Mouse (Mus musculus) spleen, adult 18-20 months (tissue): ENCODE data around the gene Lamp2.
"Not testable (repeated sequence)": the region's sequence is repeated elsewhere in the genome, so short reads cannot be mapped to it uniquely, and the experiment has no call there.

Experiments
- DNase-seq, 2 experiments: peaks; one replicate each; pipeline ENCODE4 v3.0.0; 2022; ENCODE audit warnings: mixed read lengths in 2 of 2

Lamp2 gene

DNA sequence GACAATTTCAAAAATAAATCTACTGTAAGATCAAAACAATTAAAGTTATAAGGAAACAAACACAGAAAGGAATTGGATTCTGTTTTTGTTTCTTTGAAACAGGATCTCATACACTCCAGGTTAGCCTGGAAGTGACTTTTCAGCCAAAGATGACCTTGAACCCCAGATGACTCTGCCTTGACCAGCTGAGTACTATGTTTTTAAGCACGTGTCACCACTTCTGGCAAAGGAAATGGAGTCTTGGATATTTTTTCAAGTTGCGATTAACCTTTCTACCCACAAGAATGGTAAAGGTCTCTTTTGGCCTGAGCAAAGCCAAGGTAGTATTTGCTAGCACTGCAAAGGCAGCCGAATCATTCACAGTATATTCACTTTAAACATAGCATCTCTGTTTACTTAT lies 33.2 kb downstream of the Lamp2 start:
- no peak for DNase-seq

DNA sequence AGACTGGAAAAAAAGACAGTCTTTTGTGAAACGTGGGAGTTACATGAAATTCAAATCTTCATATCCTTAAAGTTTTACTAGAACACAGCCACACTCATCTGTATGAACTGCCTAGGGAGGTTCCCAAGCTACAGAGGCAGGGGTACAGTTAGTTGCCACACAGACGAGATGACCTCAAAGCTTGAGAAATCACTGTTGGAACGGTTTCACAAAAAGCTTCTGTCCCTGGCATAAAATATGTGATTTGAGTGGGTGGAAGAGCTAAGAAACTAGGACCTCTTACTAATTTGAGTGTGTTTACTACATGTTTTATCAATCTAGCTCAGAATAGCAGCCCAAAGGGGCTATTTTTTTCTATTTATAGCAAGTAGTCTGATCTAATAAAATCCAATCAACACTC lies 33.9 kb downstream of the Lamp2 start:
- DNase-seq: no peak

GRCm38 (mm10) chrX:38403879-38404278 lies 52.4 kb downstream of the Lamp2 start:
- no peak for DNase-seq

GRCm38 (mm10) chrX:38402981-38403380 lies 53.3 kb downstream of the Lamp2 start:
- no peak for DNase-seq

GRCm38 (mm10) chrX:38402004-38402403 lies 54.2 kb downstream of the Lamp2 start:
- no peak for DNase-seq

DNA sequence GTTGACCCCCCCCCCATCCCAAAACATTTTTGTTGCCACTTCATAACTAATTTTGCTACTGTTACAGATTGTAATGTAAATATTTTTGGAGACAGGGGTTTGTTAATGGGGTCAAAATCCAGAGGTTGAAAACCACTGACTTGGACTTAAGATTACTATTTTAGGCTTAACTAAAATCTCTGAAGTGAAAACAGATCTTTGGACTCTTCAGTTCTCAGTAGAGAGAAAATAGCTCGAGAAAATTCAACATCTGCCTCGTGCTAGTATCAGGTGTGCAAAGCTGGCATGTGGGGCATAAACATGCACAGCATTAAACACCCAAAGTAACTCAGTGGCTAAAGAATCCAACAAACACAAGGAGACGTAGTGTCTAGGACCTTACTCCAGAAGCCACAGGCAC lies 55.6 kb downstream of the Lamp2 start:
- no peak for DNase-seq

DNA sequence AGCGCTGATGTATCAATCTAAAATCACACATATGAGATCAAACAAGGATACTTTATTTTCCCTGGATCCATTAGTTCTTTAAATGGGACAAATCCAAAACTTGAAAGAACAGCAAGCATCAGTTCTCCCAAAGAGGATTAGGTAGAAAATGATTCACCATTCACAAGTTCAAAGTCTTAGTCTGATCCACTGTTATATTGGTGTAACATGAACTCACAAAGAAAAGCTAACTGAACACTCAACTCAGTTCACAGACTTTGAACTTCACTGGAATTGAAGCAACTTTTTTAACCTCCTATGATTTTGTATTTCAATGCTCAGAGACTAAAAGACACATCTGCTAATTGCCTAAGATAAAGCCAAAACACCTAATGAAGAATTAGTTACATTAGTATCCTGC lies 56.6 kb downstream of the Lamp2 start:
- DNase-seq: no peak

GRCm38 (mm10) chrX:38373169-38373568 lies 83.1 kb downstream of the Lamp2 start:
- not testable (repeated sequence) for DNase-seq

- DNase-seq: not testable (repeated sequence)
These were observed 91.6 kb downstream of the Lamp2 start for GRCm38 (mm10) chrX:38364621-38365020.

- DNase-seq: no peak
These were observed 94.2 kb downstream of the Lamp2 start for GRCm38 (mm10) chrX:38362016-38362415.
